Mouse (Mus musculus): Measurements from ENCODE around the gene Man1a.

DNA sequence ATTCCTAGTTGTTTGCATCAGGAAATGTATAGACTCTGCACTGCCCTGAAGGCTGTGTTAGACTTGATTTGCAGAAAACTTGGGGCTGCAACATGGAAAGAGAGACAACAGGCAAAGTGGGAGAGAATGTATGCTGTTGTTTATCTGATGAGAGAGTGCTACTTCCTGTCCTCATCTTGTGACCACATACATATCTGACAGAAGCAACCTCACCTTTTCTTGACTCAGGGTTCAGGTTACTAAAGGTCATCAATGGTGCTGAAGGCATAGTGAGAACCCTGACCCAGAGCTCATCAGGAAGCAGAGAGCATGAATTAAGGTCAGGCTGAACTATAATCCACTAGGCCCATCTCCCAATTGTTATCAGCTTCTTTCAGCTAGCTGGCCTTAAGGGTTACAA is 15.7 kb upstream of the Man1a start:
- TF ChIP-seq CTCF (conservative IDR thresholded peaks at IDR 0.05; ENCODE audit: low read length): no peak
- TF ChIP-seq NANOG (IDR thresholded peaks at IDR 0.05; ENCODE audit: borderline replicate concordance, low read length): no peak
- no peak for TF ChIP-seq POU5F1 (IDR thresholded peaks at IDR 0.05; ENCODE audit: borderline replicate concordance, low read length)
